Mouse (Mus musculus): ENCODE data around the gene Cttnbp2. TPM values are rescaled to one million over a fixed set of nuclear protein-coding genes. Genes with fewer than 3 reads are reported as not detected.

Gene Cttnbp2
- polyA plus RNA-seq, 1 experiment from 2014 or later, result 27.4 TPM

GRCm38 (mm10) chr6:18423112-18423511 is 91.5 kb downstream of the Cttnbp2 start:
- Histone ChIP-seq H3K27ac (ENCODE audit: low read length) (no peak overlapping the region), H3K27me3 (ENCODE audit: control insufficient read depth, insufficient read depth, low read length) (no peaks in the 10 kb centered on the region), H3K9ac (replicated peaks; ENCODE audit: low read depth, low read length) (no peak overlapping the region), H3K4me3 (ENCODE audit: low read depth, low read length) (no peak overlapping the region), H3K9me3 (ENCODE audit: control insufficient read depth, low read depth, low read length) (no peaks in the 10 kb centered on the region), H3K4me1 (ENCODE audit: control insufficient read depth, insufficient read depth, low read length) (no peaks in the 10 kb centered on the region), H3K36me3 (ENCODE audit: control insufficient read depth, insufficient read depth, low read length) (no peaks in the 10 kb centered on the region), H3K4me2 (replicated peaks; ENCODE audit: low read depth, low read length) (no peak overlapping the region)
- ATAC-seq (ENCODE audit: insufficient number of reproducible peaks, insufficient read depth, low FRiP score, low read depth), result no peak
- WGBS, result 75% methylated on average over 6 of the region's 6 CpGs

- WGBS, result 68% methylated on average over 2 of the region's 2 CpGs
- ATAC-seq (ENCODE audit: insufficient number of reproducible peaks, insufficient read depth, low FRiP score, low read depth), result no peak
- no peak overlapping the region for H3K9ac ChIP-seq (replicated peaks; ENCODE audit: low read depth, low read length)
These were observed 93.1 kb downstream of the Cttnbp2 start for GRCm38 (mm10) chr6:18421561-18421960.

GRCm38 (mm10) chr6:18420660-18421059 is 94.0 kb downstream of the Cttnbp2 start:
- ATAC-seq (ENCODE audit: insufficient number of reproducible peaks, insufficient read depth, low FRiP score, low read depth), result no peak
- H3K27ac ChIP-seq (ENCODE audit: low read length), result no peak overlapping the region
- no peaks in the 10 kb centered on the region for H3K27me3 ChIP-seq (ENCODE audit: control insufficient read depth, insufficient read depth, low read length)
- H3K9ac ChIP-seq (replicated peaks; ENCODE audit: low read depth, low read length), result no peak overlapping the region
- WGBS, result 74% methylated on average over 9 of the region's 9 CpGs
- no peak overlapping the region for H3K4me2 ChIP-seq (replicated peaks; ENCODE audit: low read depth, low read length)
- no peaks in the 10 kb centered on the region for H3K36me3 ChIP-seq (ENCODE audit: control insufficient read depth, insufficient read depth, low read length)
- no peak overlapping the region for H3K4me3 ChIP-seq (ENCODE audit: low read depth, low read length)
- H3K4me1 ChIP-seq (ENCODE audit: control insufficient read depth, insufficient read depth, low read length), result no peaks in the 10 kb centered on the region
- H3K9me3 ChIP-seq (ENCODE audit: control insufficient read depth, low read depth, low read length), result no peaks in the 10 kb centered on the region

More at GRCm38 (mm10) chr6:18421561-18421960, 93.1 kb downstream of the Cttnbp2 start:
- Histone ChIP-seq H3K4me2 (replicated peaks; ENCODE audit: low read depth, low read length) (no peak overlapping the region), H3K9me3 (ENCODE audit: control insufficient read depth, low read depth, low read length) (no peaks in the 10 kb centered on the region), H3K27me3 (ENCODE audit: control insufficient read depth, insufficient read depth, low read length) (no peaks in the 10 kb centered on the region), H3K4me3 (ENCODE audit: low read depth, low read length) (no peak overlapping the region), H3K27ac (ENCODE audit: low read length) (no peak overlapping the region), H3K36me3 (ENCODE audit: control insufficient read depth, insufficient read depth, low read length) (no peaks in the 10 kb centered on the region), H3K4me1 (ENCODE audit: control insufficient read depth, insufficient read depth, low read length) (no peaks in the 10 kb centered on the region)

- Histone ChIP-seq H3K4me3 (ENCODE audit: low read depth, low read length) (no peak overlapping the region), H3K27me3 (ENCODE audit: control insufficient read depth, insufficient read depth, low read length) (no peaks in the 10 kb centered on the region), H3K27ac (ENCODE audit: low read length) (no peak overlapping the region), H3K9ac (replicated peaks; ENCODE audit: low read depth, low read length) (no peak overlapping the region), H3K9me3 (ENCODE audit: control insufficient read depth, low read depth, low read length) (no peaks in the 10 kb centered on the region), H3K4me1 (ENCODE audit: control insufficient read depth, insufficient read depth, low read length) (no peaks in the 10 kb centered on the region), H3K4me2 (replicated peaks; ENCODE audit: low read depth, low read length) (no peak overlapping the region), H3K36me3 (ENCODE audit: control insufficient read depth, insufficient read depth, low read length) (no peaks in the 10 kb centered on the region)
- WGBS, result 45% methylated on average over 6 of the region's 6 CpGs
- no peak for ATAC-seq (ENCODE audit: insufficient number of reproducible peaks, insufficient read depth, low FRiP score, low read depth)
These were observed 96.7 kb downstream of the Cttnbp2 start for GRCm38 (mm10) chr6:18417866-18418454.

- ATAC-seq (ENCODE audit: insufficient number of reproducible peaks, insufficient read depth, low FRiP score, low read depth), result no peak
- H3K27ac ChIP-seq (ENCODE audit: low read length), result no peak overlapping the region
These were observed 98.7 kb downstream of the Cttnbp2 start for GRCm38 (mm10) chr6:18415961-18416360.

GRCm38 (mm10) chr6:18411505-18412225 is 103.0 kb downstream of the Cttnbp2 start:
- Histone ChIP-seq H3K36me3 (ENCODE audit: control insufficient read depth, insufficient read depth, low read length) (no peaks in the 10 kb centered on the region), H3K9me3 (ENCODE audit: control insufficient read depth, low read depth, low read length) (no peaks in the 10 kb centered on the region), H3K4me2 (replicated peaks; ENCODE audit: low read depth, low read length) (no peak overlapping the region), H3K27me3 (ENCODE audit: control insufficient read depth, insufficient read depth, low read length) (no peaks in the 10 kb centered on the region), H3K4me3 (ENCODE audit: low read depth, low read length) (no peak overlapping the region), H3K4me1 (ENCODE audit: control insufficient read depth, insufficient read depth, low read length) (no peaks in the 10 kb centered on the region), H3K27ac (ENCODE audit: low read length) (no peak overlapping the region), H3K9ac (replicated peaks; ENCODE audit: low read depth, low read length) (no peak overlapping the region)
- WGBS, result 97% methylated on average over 1 of the region's 1 CpGs
- ATAC-seq (ENCODE audit: insufficient number of reproducible peaks, insufficient read depth, low FRiP score, low read depth), result no peak

More at GRCm38 (mm10) chr6:18415961-18416360, 98.7 kb downstream of the Cttnbp2 start:
- 93% methylated on average over 4 of the region's 4 CpGs for WGBS
- Histone ChIP-seq H3K36me3 (ENCODE audit: control insufficient read depth, insufficient read depth, low read length) (no peaks in the 10 kb centered on the region), H3K4me1 (ENCODE audit: control insufficient read depth, insufficient read depth, low read length) (no peaks in the 10 kb centered on the region), H3K9ac (replicated peaks; ENCODE audit: low read depth, low read length) (no peak overlapping the region), H3K9me3 (ENCODE audit: control insufficient read depth, low read depth, low read length) (no peaks in the 10 kb centered on the region), H3K4me3 (ENCODE audit: low read depth, low read length) (no peak overlapping the region), H3K4me2 (replicated peaks; ENCODE audit: low read depth, low read length) (no peak overlapping the region), H3K27me3 (ENCODE audit: control insufficient read depth, insufficient read depth, low read length) (no peaks in the 10 kb centered on the region)

- no peak overlapping the region for H3K27ac ChIP-seq (ENCODE audit: low read length)
- H3K4me1 ChIP-seq (ENCODE audit: control insufficient read depth, insufficient read depth, low read length), result no peaks in the 10 kb centered on the region
- H3K27me3 ChIP-seq (ENCODE audit: control insufficient read depth, insufficient read depth, low read length), result no peaks in the 10 kb centered on the region
- H3K4me2 ChIP-seq (replicated peaks; ENCODE audit: low read depth, low read length), result no peak overlapping the region
- 92% methylated on average over 7 of the region's 7 CpGs for WGBS
- no peak overlapping the region for H3K4me3 ChIP-seq (ENCODE audit: low read depth, low read length)
- no peak overlapping the region for H3K9ac ChIP-seq (replicated peaks; ENCODE audit: low read depth, low read length)
- H3K9me3 ChIP-seq (ENCODE audit: control insufficient read depth, low read depth, low read length), result no peaks in the 10 kb centered on the region
- no peak for ATAC-seq (ENCODE audit: insufficient number of reproducible peaks, insufficient read depth, low FRiP score, low read depth)
- no peaks in the 10 kb centered on the region for H3K36me3 ChIP-seq (ENCODE audit: control insufficient read depth, insufficient read depth, low read length)
These were observed 106.2 kb downstream of the Cttnbp2 start for GRCm38 (mm10) chr6:18408445-18408844.

- Histone ChIP-seq H3K36me3 (ENCODE audit: control insufficient read depth, insufficient read depth, low read length) (no peaks in the 10 kb centered on the region), H3K9ac (replicated peaks; ENCODE audit: low read depth, low read length) (no peak overlapping the region), H3K27ac (ENCODE audit: low read length) (no peak overlapping the region), H3K9me3 (ENCODE audit: control insufficient read depth, low read depth, low read length) (no peaks in the 10 kb centered on the region), H3K4me3 (ENCODE audit: low read depth, low read length) (no peak overlapping the region), H3K4me1 (ENCODE audit: control insufficient read depth, insufficient read depth, low read length) (no peaks in the 10 kb centered on the region), H3K4me2 (replicated peaks; ENCODE audit: low read depth, low read length) (no peak overlapping the region), H3K27me3 (ENCODE audit: control insufficient read depth, insufficient read depth, low read length) (no peaks in the 10 kb centered on the region)
- WGBS, result 98% methylated on average over 1 of the region's 1 CpGs
- ATAC-seq (ENCODE audit: insufficient number of reproducible peaks, insufficient read depth, low FRiP score, low read depth), result no peak
These were observed 113.5 kb downstream of the Cttnbp2 start for GRCm38 (mm10) chr6:18401066-18401674.
